Mouse (Mus musculus) heart, embryonic 11.5 days (tissue): Measurements from ENCODE around the gene Isca2. TPM values are rescaled to one million over a fixed set of nuclear protein-coding genes. Genes with fewer than 3 reads are reported as not detected.

Experiments
- ATAC-seq: fragments of 200-750 bp; cut with Nextera tagmentation; replicated peaks from 2 replicates; pipeline ENCODE4 v1.8.0; 2017; ENCODE audit warnings: moderate library complexity; ENCODE audit not compliant: insufficient number of reproducible peaks, low FRiP score, low TSS enrichment
- H3K27ac ChIP-seq: fragments of 300-500 bp; sonication (generic); 2 replicates; pipeline ENCODE4 v1.5.1; 2014; ENCODE audit warnings: mild to moderate bottlenecking, low read depth, low read length
- H3K27me3 ChIP-seq: fragments of 300-500 bp; sonication (generic); 2 replicates; pipeline ENCODE4 v1.6.1; 2014; ENCODE audit warnings: mild to moderate bottlenecking, low read length, mixed read lengths; ENCODE audit not compliant: control insufficient read depth, insufficient read depth
- H3K36me3 ChIP-seq: fragments of 300-500 bp; sonication (generic); 2 replicates; pipeline ENCODE4 v1.6.1; 2014; ENCODE audit warnings: mild to moderate bottlenecking, low read length, moderate library complexity, mixed read lengths; ENCODE audit not compliant: control insufficient read depth, insufficient read depth
- H3K4me1 ChIP-seq: fragments of 300-500 bp; sonication (generic); 2 replicates; pipeline ENCODE4 v1.6.1; 2014; ENCODE audit warnings: low read length; ENCODE audit not compliant: control insufficient read depth, insufficient read depth
- H3K4me2 ChIP-seq: fragments of 300-500 bp; sonication (generic); 2 replicates; pipeline ENCODE4 v1.6.1; 2014; ENCODE audit warnings: mild to moderate bottlenecking, moderate library complexity
- H3K4me3 ChIP-seq: fragments of 300-500 bp; sonication (generic); 2 replicates; pipeline ENCODE4 v1.5.1; 2014; ENCODE audit warnings: low read depth, low read length
- H3K9ac ChIP-seq: fragments of 300-500 bp; sonication (generic); 2 replicates; pipeline ENCODE4 v1.6.1; 2014; ENCODE audit warnings: mild to moderate bottlenecking, low read depth, low read length, moderate library complexity
- H3K9me3 ChIP-seq: fragments of 300-500 bp; sonication (generic); replicated peaks from 2 replicates; pipeline ENCODE4 v1.6.1; 2016; ENCODE audit warnings: low read length; ENCODE audit not compliant: control insufficient read depth
- WGBS: fragments of 180-500 bp; shearing (Covaris S2); extraction: QIAGEN DNeasy Blood & Tissue Kit; methylation state at CpG from one replicate; pipeline ENCODE4 v1.1.7; 2014; ENCODE audit not compliant: insufficient replicate concordance; 5-methylcytosine and 5-hydroxymethylcytosine counted together
- polyA plus RNA-seq: library from polyadenylated mRNA; unstranded; fragments of >200 nt; fragmentation: Nextera tagmentation; extraction: Ambion mirVana; gene quantifications from 2 replicates; pipeline ENCODE4 v1.2.1, GENCODE M21; 2014

Gene Isca2
- polyA plus RNA-seq, 1 experiment from 2014 or later: 133 TPM

DNA sequence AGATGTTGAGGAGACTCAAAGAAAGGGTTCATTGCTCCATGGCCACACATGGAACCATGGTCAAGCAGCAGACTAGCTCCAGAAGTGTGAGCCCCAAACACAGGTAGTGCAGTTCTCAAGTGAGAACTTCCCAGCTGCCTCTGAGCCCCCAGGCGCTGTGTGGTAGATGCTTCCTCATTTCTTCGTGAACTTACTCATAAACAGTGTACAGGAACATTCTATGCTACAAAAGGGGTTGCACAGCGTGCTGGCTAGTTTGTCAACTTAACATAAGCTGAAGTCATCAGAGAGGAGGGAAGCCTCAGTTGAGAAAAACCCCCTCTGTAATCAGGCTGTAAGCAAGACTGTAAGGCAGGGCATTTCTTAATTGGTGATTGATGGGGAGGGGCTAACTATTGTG, 29.6 kb downstream of the Isca2 start:
- Histone ChIP-seq H3K9me3 (no peaks in the 10 kb centered on the region), H3K27ac (no peak overlapping the region), H3K36me3 (no peaks in the 10 kb centered on the region), H3K4me2 (no peak overlapping the region), H3K4me1 (peaks cover 12% of the 10 kb centered on the region; the same call in 1 of the 2 replicates), H3K27me3 (peaks cover 70% of the 10 kb centered on the region), H3K9ac (no peak overlapping the region), H3K4me3 (no peak overlapping the region)
- no peak for ATAC-seq
- WGBS: 81% methylated on average over 3 of the region's 3 CpGs

DNA sequence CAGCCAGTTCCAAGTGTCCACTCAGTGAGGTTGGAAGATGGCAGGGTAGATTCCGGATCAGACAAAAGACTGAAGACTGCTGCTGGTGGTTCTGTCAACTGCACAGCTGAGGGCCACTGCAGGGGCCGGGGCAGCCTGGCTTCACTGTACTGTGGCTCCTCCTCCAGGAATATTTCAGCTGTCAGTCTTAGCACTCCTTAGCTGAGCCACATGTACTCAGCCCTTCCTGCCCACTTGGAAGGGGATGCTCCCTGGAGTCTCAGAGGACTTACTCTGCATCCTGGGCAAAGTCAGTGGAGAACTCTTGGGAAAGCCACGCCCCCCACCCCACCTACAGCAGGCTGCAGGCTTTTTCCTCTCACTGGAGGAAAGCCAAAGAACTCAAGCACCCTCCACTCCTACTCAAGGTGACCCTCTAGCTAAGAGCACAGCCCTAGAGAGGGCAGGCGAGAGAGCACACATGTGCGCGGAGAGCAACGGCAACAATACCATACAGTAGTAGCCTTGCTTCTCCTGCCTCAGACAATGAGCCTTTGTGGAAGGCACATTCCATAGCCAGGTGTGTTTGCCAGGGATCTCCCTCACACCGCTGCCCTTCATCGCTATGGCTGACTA, 32.3 kb downstream of the Isca2 start:
- Histone ChIP-seq H3K4me3 (no peak overlapping the region), H3K27ac (no peak overlapping the region), H3K9me3 (no peaks in the 10 kb centered on the region), H3K27me3 (peaks cover 65% of the 10 kb centered on the region), H3K9ac (no peak overlapping the region), H3K4me2 (no peak overlapping the region), H3K36me3 (no peaks in the 10 kb centered on the region), H3K4me1 (peaks cover 11% of the 10 kb centered on the region; the same call in 1 of the 2 replicates)
- 57% methylated on average over 9 of the region's 9 CpGs for WGBS
- peak; percentile 39; the same call in 1 of the 2 replicates for ATAC-seq

DNA sequence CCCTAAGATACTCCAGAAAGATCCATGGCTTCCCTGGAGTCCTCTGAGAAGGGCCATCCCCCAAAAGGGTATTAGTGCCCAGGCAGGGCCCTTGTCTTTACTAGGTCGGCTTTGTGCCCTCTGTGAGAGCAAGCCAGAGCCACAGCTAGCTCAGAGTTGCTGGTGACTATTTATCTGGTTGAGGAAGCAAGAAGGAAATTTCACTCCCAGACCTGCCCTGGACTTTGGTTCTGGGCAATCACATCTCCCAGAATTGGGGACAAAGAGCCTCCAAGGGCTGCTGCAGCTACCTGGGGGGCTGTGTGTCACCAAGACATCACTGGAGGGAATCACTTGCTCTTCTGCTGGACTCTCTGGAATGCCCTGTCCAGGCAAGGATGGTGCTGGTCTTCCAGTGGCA, 33.0 kb downstream of the Isca2 start:
- Histone ChIP-seq H3K9ac (no peak overlapping the region), H3K4me1 (0 out of 2 replicates have a peak, but pooled peaks cover 8% of the 10 kb centered on the region), H3K27ac (no peak overlapping the region), H3K9me3 (no peaks in the 10 kb centered on the region), H3K27me3 (peaks cover 64% of the 10 kb centered on the region), H3K36me3 (no peaks in the 10 kb centered on the region), H3K4me2 (no peak overlapping the region), H3K4me3 (no peak overlapping the region)
- 69% methylated on average over 1 of the region's 1 CpGs for WGBS
- no peak for ATAC-seq

DNA sequence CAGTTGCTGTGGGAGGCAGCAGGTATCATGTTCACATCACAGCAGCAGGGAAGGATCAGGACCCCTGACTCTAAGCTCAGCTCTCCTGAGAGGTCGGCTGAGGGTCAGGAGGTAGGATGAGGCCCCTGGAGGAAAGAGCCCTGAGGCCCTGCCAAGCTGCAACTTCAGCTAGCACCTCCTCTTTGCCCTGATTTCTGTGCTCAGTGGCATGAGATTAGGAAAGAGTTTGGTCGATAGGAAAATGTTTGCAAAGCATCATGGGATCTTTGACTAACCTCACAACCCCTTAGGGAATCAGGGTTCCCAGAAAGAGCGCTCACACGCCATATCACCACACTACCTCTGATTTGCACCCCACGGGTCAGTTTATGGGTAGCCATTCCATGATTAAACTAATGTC, 33.7 kb downstream of the Isca2 start:
- ATAC-seq: no peak
- Histone ChIP-seq H3K4me2 (no peak overlapping the region), H3K27ac (no peak overlapping the region), H3K9ac (no peak overlapping the region), H3K9me3 (no peaks in the 10 kb centered on the region), H3K27me3 (peaks cover 64% of the 10 kb centered on the region), H3K4me3 (no peak overlapping the region), H3K4me1 (0 out of 2 replicates have a peak, but pooled peaks cover 8% of the 10 kb centered on the region), H3K36me3 (no peaks in the 10 kb centered on the region)
- WGBS: 41% methylated on average over 5 of the region's 5 CpGs

DNA sequence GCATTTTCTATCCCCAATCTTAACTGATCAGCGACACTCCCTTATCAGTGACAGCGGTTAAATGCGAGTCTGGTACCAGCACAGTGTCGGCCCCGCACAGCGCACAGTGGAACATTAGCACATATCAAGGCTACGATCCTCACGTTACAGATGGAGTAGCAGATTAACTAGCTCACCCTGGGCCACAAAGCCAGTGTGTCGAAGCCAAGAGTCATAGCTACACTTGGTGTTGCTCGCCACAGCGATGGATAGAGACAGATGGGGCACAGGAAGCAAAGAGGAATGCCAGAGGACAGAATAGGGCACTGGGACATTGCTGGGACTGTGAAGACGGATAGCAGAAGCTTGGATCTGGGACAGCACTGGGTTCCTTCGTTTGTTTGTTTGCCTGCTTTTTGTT, 34.3 kb downstream of the Isca2 start:
- ATAC-seq: no peak
- H3K4me1 ChIP-seq: 0 out of 2 replicates have a peak, but pooled peaks cover 8% of the 10 kb centered on the region
- H3K27me3 ChIP-seq: peaks cover 58% of the 10 kb centered on the region
- H3K27ac ChIP-seq: no peak overlapping the region
- no peaks in the 10 kb centered on the region for H3K36me3 ChIP-seq
- WGBS: 69% methylated on average over 13 of the region's 13 CpGs
- H3K9me3 ChIP-seq: no peaks in the 10 kb centered on the region
- no peak overlapping the region for H3K9ac ChIP-seq
- H3K4me2 ChIP-seq: no peak overlapping the region
- H3K4me3 ChIP-seq: no peak overlapping the region

DNA sequence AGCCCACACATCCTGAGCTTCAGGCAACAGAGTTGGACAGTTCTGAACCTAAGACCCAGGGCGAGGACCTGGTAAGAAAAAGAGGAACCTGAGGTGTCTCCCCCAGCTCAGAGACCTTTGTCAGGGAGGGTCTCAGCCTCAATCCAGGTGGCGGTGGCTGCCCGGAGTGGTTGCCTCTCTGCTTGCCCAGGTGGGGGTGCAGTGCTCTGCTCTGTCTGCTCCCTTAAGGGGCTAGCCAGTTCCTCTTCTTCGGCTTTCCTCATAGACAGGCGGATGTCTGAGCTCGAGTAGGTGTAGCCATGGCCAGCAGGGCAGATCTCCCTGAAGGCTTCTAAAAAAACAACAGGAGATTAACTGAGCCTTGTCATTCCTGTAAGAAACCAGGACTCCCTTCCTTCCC, 36.0 kb downstream of the Isca2 start:
- no peak overlapping the region for H3K9ac ChIP-seq
- WGBS: 75% methylated on average over 6 of the region's 6 CpGs
- H3K4me2 ChIP-seq: no peak overlapping the region
- H3K4me3 ChIP-seq: no peak overlapping the region
- H3K9me3 ChIP-seq: no peaks in the 10 kb centered on the region
- H3K27ac ChIP-seq: no peak overlapping the region
- H3K27me3 ChIP-seq: peaks cover 49% of the 10 kb centered on the region
- H3K36me3 ChIP-seq: no peaks in the 10 kb centered on the region
- H3K4me1 ChIP-seq: 0 out of 2 replicates have a peak, but pooled peaks cover 8% of the 10 kb centered on the region
- ATAC-seq: no peak

DNA sequence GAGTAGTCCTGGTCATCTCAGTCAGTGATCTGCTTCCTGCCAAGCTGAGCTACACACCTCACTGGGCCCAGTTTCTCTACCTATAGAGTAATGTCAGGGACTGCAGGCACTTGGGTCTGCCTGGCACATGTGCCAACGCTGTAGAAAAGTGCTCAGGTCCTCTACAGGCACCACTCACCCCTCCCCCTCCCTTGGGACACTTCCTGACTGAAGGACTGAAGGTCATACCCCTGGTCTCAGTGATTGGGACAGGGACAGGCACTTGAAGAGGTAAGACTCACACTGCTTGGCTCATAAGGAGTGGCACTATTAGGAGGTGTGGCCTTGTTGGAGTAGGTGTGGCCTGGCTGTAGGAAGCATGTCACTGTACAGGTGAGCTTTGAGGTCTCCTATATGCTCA, 37.8 kb downstream of the Isca2 start:
- no peak for ATAC-seq
- 0 out of 2 replicates have a peak, but pooled peaks cover 2% of the 10 kb centered on the region for H3K4me1 ChIP-seq
- H3K36me3 ChIP-seq: no peaks in the 10 kb centered on the region
- 44% methylated on average over 1 of the region's 1 CpGs for WGBS
- no peaks in the 10 kb centered on the region for H3K9me3 ChIP-seq
- H3K27ac ChIP-seq: no peak overlapping the region
- no peak overlapping the region for H3K4me2 ChIP-seq
- H3K4me3 ChIP-seq: no peak overlapping the region
- peaks cover 49% of the 10 kb centered on the region for H3K27me3 ChIP-seq
- H3K9ac ChIP-seq: no peak overlapping the region

DNA sequence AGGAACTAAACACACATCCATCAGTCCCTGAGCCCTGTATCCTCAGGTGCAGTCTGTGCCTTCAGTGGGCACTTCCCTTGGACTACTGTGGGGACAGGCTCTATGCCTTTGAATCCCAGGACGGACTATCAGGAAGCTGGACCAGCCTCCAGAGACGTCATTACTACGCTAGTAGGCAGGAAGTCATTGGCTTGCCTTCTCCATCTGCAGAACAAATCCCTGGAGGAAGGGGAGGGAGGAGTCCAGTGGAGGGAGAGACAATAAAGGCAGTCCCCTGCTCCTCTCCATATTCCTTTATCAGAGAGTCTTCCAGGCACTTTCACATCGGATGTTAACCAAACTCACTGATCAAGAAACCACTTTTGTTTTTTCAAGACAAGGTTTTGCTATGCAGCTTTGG, 38.5 kb downstream of the Isca2 start:
- WGBS: 57% methylated on average over 4 of the region's 4 CpGs
- Histone ChIP-seq H3K27me3 (peaks cover 49% of the 10 kb centered on the region), H3K4me2 (no peak overlapping the region), H3K9ac (no peak overlapping the region), H3K36me3 (no peaks in the 10 kb centered on the region), H3K4me1 (0 out of 2 replicates have a peak, but pooled peaks cover 2% of the 10 kb centered on the region), H3K27ac (no peak overlapping the region), H3K9me3 (no peaks in the 10 kb centered on the region), H3K4me3 (no peak overlapping the region)
- no peak for ATAC-seq

DNA sequence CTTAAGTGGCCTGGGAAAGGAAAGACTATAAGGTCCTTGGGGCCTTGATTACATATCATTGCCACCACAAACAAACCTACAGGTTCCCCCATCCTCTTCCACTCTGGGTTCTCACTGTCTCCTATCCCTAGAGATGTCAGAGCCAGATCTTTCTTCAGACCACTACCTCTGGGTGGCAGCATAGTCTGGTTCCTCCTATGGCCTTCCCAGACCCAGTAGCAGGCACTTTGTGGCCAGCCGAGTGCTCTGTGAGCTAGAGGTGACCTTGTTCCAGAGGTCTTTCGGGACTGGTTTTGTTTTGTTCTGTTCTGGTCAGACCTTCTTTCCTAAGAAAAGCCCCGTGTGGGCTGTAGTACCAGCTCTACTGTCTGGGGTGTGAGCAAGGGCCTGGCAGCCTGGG, 39.0 kb downstream of the Isca2 start:
- Histone ChIP-seq H3K9me3 (no peaks in the 10 kb centered on the region), H3K9ac (no peak overlapping the region), H3K27me3 (peaks cover 46% of the 10 kb centered on the region), H3K4me1 (no peaks in the 10 kb centered on the region), H3K4me2 (no peak overlapping the region), H3K27ac (no peak overlapping the region), H3K36me3 (no peaks in the 10 kb centered on the region), H3K4me3 (no peak overlapping the region)
- no peak for ATAC-seq
- 47% methylated on average over 3 of the region's 3 CpGs for WGBS
